Mouse (Mus musculus) stomach, postnatal 0 days (tissue): ENCODE data around the gene Ptprg.

Experiments
- CTCF ChIP-seq: IDR thresholded peaks from 2 replicates; pipeline ENCODE4 v1.5.1; 2016; ENCODE audit warnings: antibody characterized with exemption, low read depth, mild to moderate bottlenecking, moderate library complexity
- EP300 ChIP-seq: optimal IDR thresholded peaks from 2 replicates; pipeline ENCODE3; 2016; ENCODE audit warnings: antibody characterized with exemption

- TF ChIP-seq CTCF, result no peak
- no peak for TF ChIP-seq EP300
These were observed 30.9 kb downstream of the Ptprg start for GRCm38 (mm10) chr14:11584263-11584662.
